Mouse (Mus musculus): ENCODE data around the gene Mical3.

- no peak for TF ChIP-seq ZC3H11A (IDR thresholded peaks at IDR 0.05; ENCODE audit: borderline replicate concordance, low read depth, low read length)
- TF ChIP-seq HCFC1 (IDR thresholded peaks at IDR 0.05; ENCODE audit: borderline replicate concordance, insufficient read depth, low read length) = no peak
- 0 out of 2 replicates have a peak, but pooled peaks have one; percentile 34 for TF ChIP-seq MAFK (IDR thresholded peaks at IDR 0.05; ENCODE audit: insufficient read depth, low read depth, low read length)
- TF ChIP-seq ZNF384 (IDR thresholded peaks at IDR 0.05; ENCODE audit: low read depth, low read length) = no peak
- no peak for TF ChIP-seq CHD2 (IDR thresholded peaks at IDR 0.05; ENCODE audit: low read depth, low read length)
Measured at GRCm38 (mm10) chr6:120955215-120955614, 175.6 kb downstream of the Mical3 start.

Data from ES-E14 (cell line).